Mouse (Mus musculus): ENCODE results near the gene Lrrc9.

Gene Lrrc9

GRCm38 (mm10) chr12:72476773-72477450 lies 35.2 kb downstream of the Lrrc9 start:
- peak in 1 of 2 experiments; percentile 7 for DNase-seq

GRCm38 (mm10) chr12:72482226-72482625 lies 40.6 kb downstream of the Lrrc9 start:
- DNase-seq, result no peak

GRCm38 (mm10) chr12:72484872-72485271 lies 43.2 kb downstream of the Lrrc9 start:
- DNase-seq, result no peak

- DNase-seq, result no peak
Measured at GRCm38 (mm10) chr12:72487498-72487897, 45.8 kb downstream of the Lrrc9 start.

GRCm38 (mm10) chr12:72489995-72490394 lies 48.3 kb downstream of the Lrrc9 start:
- DNase-seq, result peak in 1 of 2 experiments; percentile 3

GRCm38 (mm10) chr12:72491063-72491719 lies 49.5 kb downstream of the Lrrc9 start:
- DNase-seq, result no peak

GRCm38 (mm10) chr12:72496866-72497600 lies 55.4 kb downstream of the Lrrc9 start:
- DNase-seq, result no peak

GRCm38 (mm10) chr12:72509606-72510005 lies 67.9 kb downstream of the Lrrc9 start:
- no peak for DNase-seq

- peak in 1 of 2 experiments; percentile 15 for DNase-seq
Measured at GRCm38 (mm10) chr12:72515446-72515845, 73.8 kb downstream of the Lrrc9 start.

GRCm38 (mm10) chr12:72518114-72518728 lies 76.6 kb downstream of the Lrrc9 start:
- DNase-seq, result no peak

GRCm38 (mm10) chr12:72519352-72519751 lies 77.7 kb downstream of the Lrrc9 start:
- no peak for DNase-seq

GRCm38 (mm10) chr12:72519855-72520254 lies 78.2 kb downstream of the Lrrc9 start:
- DNase-seq, result no peak

GRCm38 (mm10) chr12:72520645-72521044 lies 79.0 kb downstream of the Lrrc9 start:
- DNase-seq, result peak; percentile 8 to 85

GRCm38 (mm10) chr12:72525588-72525987 lies 83.9 kb downstream of the Lrrc9 start:
- no peak for DNase-seq

GRCm38 (mm10) chr12:72532303-72532702 lies 90.6 kb downstream of the Lrrc9 start:
- no peak for DNase-seq

GRCm38 (mm10) chr12:72533986-72534385 lies 92.3 kb downstream of the Lrrc9 start:
- DNase-seq, result no peak

GRCm38 (mm10) chr12:72535599-72535998 lies 93.9 kb downstream of the Lrrc9 start:
- DNase-seq, result peak; percentile 4 to 27

- peak; percentile 96 to 99 for DNase-seq
Measured at GRCm38 (mm10) chr12:72536021-72536597, 94.4 kb downstream of the Lrrc9 start, which contains the start of gene Pcnx4. TSS of gene Pcnx4 (plus strand) at chr12:72536383.

- no peak for DNase-seq
Measured at GRCm38 (mm10) chr12:72538571-72538970, 96.9 kb downstream of the Lrrc9 start.

- DNase-seq, result no peak
Measured at GRCm38 (mm10) chr12:72554347-72554746, 112.7 kb downstream of the Lrrc9 start.

GRCm38 (mm10) chr12:72564281-72564795 lies 122.7 kb downstream of the Lrrc9 start:
- DNase-seq, result no peak
